In the genomic region with DNA sequence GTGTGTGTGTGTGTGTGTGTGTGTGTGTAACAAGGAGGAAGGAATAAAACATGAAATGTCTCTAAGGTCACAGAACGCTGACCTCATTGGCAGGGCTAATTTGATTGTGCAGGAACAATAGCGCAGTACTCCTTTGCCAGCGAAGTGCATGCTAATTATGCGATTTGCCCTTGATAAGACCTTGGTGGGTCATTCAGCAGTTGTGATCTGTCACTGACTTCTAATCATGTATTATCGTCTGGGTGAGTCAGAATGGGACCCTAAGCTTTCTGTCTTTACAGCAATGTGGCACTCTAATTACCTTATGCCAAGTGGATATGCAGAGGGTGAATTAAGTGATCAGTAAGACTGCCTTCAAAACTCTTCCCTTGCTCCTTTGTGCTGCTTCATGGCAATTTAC, we compare ENCODE assay signal across 15 mouse cellular contexts.
DNase-seq lines count a peak whose midpoint lies in the region; ATAC-seq lines count a peak whose summit lies in the region.
"Had no signal": no experiment of that assay in that cellular context is flagged by ENCODE, and none has a peak within 500 bp of the region (broad histone marks: within the 10 kb centered on the region; RNA-seq: fewer than 3 reads in every experiment).

No protein-coding gene starts in this region.

- 36% methylated on average over 5 of the region's 5 CpGs for WGBS in hindbrain, embryonic 12.5 days
- 48% methylated on average over 5 of the region's 5 CpGs for WGBS in neural tube, embryonic 11.5 days
- 59% methylated on average over 5 of the region's 5 CpGs for WGBS in liver, embryonic 12.5 days (ENCODE audit: insufficient replicate concordance)

- H3K9ac ChIP-seq in hindbrain, embryonic 12.5 days: no peak overlapping the region
- H3K9ac ChIP-seq in neural tube, embryonic 11.5 days (ENCODE audit: low read length): no peak overlapping the region
- H3K9ac ChIP-seq in liver, embryonic 12.5 days: no peak overlapping the region
- H3K9ac ChIP-seq: heart, embryonic 15.5 days; liver, embryonic 13.5 days had no signal

- H3K27me3 ChIP-seq in hindbrain, embryonic 12.5 days: no peaks in the 10 kb centered on the region
- H3K27me3 ChIP-seq in neural tube, embryonic 11.5 days (ENCODE audit: control insufficient read depth, insufficient read depth, low read length): no peaks in the 10 kb centered on the region
- H3K27me3 ChIP-seq in liver, embryonic 12.5 days (replicated peaks): no peaks in the 10 kb centered on the region
- H3K27me3 ChIP-seq: heart, embryonic 15.5 days; liver, embryonic 13.5 days had no signal

- H3K4me3 ChIP-seq in hindbrain, embryonic 12.5 days: no peak overlapping the region
- H3K4me3 ChIP-seq in neural tube, embryonic 11.5 days (ENCODE audit: low read depth, low read length): no peak overlapping the region
- no peak overlapping the region for H3K4me3 ChIP-seq in liver, embryonic 12.5 days
- H3K4me3 ChIP-seq: heart, embryonic 15.5 days; liver, embryonic 13.5 days had no signal

- peak overlapping the region; percentile 64 for H3K27ac ChIP-seq in hindbrain, embryonic 12.5 days
- H3K27ac ChIP-seq in neural tube, embryonic 11.5 days (ENCODE audit: low read depth, low read length): peak overlapping the region; percentile 53; the same call in 1 of the 2 replicates
- H3K27ac ChIP-seq in liver, embryonic 12.5 days: no peak overlapping the region
- H3K27ac ChIP-seq: heart, embryonic 15.5 days; liver, embryonic 13.5 days had no signal

- DNase-seq in R1 (ENCODE audit: low read depth, low spot score): peak; percentile 20
- DNase-seq in embryo, embryonic 10.5 days (ENCODE audit: low spot score): peak; percentile 42
- DNase-seq in neural tube, embryonic 11.5 days (ENCODE audit: low spot score): peak; percentile 18
- no peak for DNase-seq in kidney, postnatal 14 days
- DNase-seq in heart, postnatal 4 days: no peak
- DNase-seq: cerebellum, postnatal 25 days; kidney, postnatal 10 days; liver, embryonic 13.5 days; lung, postnatal 10 days; thymus, postnatal 36 days had no signal

- no peak overlapping the region for H3K4me2 ChIP-seq in hindbrain, embryonic 12.5 days (replicated peaks)
- no peak overlapping the region for H3K4me2 ChIP-seq in neural tube, embryonic 11.5 days (ENCODE audit: low read depth)
- H3K4me2 ChIP-seq in liver, embryonic 12.5 days: no peak overlapping the region
- H3K4me2 ChIP-seq: heart, embryonic 15.5 days; liver, embryonic 13.5 days had no signal

- H3K4me1 ChIP-seq in hindbrain, embryonic 12.5 days: peaks cover 27% of the 10 kb centered on the region
- peaks cover 11% of the 10 kb centered on the region for H3K4me1 ChIP-seq in neural tube, embryonic 11.5 days (ENCODE audit: control insufficient read depth, insufficient read depth, low read length)
- H3K4me1 ChIP-seq in liver, embryonic 12.5 days: no peaks in the 10 kb centered on the region
- H3K4me1 ChIP-seq: heart, embryonic 15.5 days; liver, embryonic 13.5 days had no signal

- H3K36me3 ChIP-seq in hindbrain, embryonic 12.5 days: no peaks in the 10 kb centered on the region
- no peaks in the 10 kb centered on the region for H3K36me3 ChIP-seq in neural tube, embryonic 11.5 days (ENCODE audit: control insufficient read depth, insufficient read depth, low read length)
- H3K36me3 ChIP-seq in liver, embryonic 12.5 days: no peaks in the 10 kb centered on the region
- H3K36me3 ChIP-seq: heart, embryonic 15.5 days; liver, embryonic 13.5 days had no signal

- no peaks in the 10 kb centered on the region for H3K9me3 ChIP-seq in hindbrain, embryonic 12.5 days (replicated peaks)
- H3K9me3 ChIP-seq in neural tube, embryonic 11.5 days (ENCODE audit: control insufficient read depth, low read length): no peaks in the 10 kb centered on the region
- H3K9me3 ChIP-seq in liver, embryonic 12.5 days (replicated peaks): no peaks in the 10 kb centered on the region
- H3K9me3 ChIP-seq: heart, embryonic 15.5 days; liver, embryonic 13.5 days had no signal

- ATAC-seq in hindbrain, embryonic 12.5 days (ENCODE audit: low FRiP score): peak; percentile 79
- ATAC-seq in neural tube, embryonic 11.5 days (ENCODE audit: insufficient read depth, low FRiP score, low TSS enrichment): peak; percentile 72
- ATAC-seq in megakaryocyte-erythroid progenitor cell, adult 5-6 weeks (replicated peaks; ENCODE audit: low FRiP score, low TSS enrichment, poor library complexity, severe bottlenecking): no peak
- ATAC-seq in liver, embryonic 12.5 days: no peak
- ATAC-seq: CD4-positive, CD25-positive, alpha-beta regulatory T cell, adult 4 months had no signal

Comparison
In these comparisons a context has a peak if more than half of its experiments do, and no peak if none do; other contexts are left out.
1. DNase-seq: peak in R1 (single experiment), embryo, embryonic 10.5 days (single experiment) and neural tube, embryonic 11.5 days (single experiment); none in kidney, postnatal 14 days (single experiment) and heart, postnatal 4 days (single experiment).
2. ATAC-seq: peak in hindbrain, embryonic 12.5 days (single experiment) and neural tube, embryonic 11.5 days (single experiment); none in megakaryocyte-erythroid progenitor cell, adult 5-6 weeks (single experiment) and liver, embryonic 12.5 days (single experiment).